Mouse (Mus musculus) thymus, adult 2 months (tissue): ENCODE results near the gene Adgrf5.

ENCODE experiments used
- CTCF ChIP-seq: fragments of 200-500 bp; IDR thresholded peaks from 2 replicates; pipeline ENCODE4 v1.5.1; 2012; ENCODE audit warnings: mild to moderate bottlenecking, control low read depth, low read length, moderate library complexity, borderline replicate concordance; ENCODE audit not compliant: control insufficient read depth, poor library complexity, insufficient read depth; ENCODE audit errors: extremely low read depth
- POLR2A ChIP-seq: fragments of 200-500 bp; IDR thresholded peaks from 2 replicates; pipeline ENCODE4 v1.6.1; 2012; ENCODE audit warnings: mild to moderate bottlenecking, low read length, control low read depth, moderate library complexity; ENCODE audit not compliant: control insufficient read depth, poor library complexity, insufficient read depth; ENCODE audit errors: extremely low read depth

DNA sequence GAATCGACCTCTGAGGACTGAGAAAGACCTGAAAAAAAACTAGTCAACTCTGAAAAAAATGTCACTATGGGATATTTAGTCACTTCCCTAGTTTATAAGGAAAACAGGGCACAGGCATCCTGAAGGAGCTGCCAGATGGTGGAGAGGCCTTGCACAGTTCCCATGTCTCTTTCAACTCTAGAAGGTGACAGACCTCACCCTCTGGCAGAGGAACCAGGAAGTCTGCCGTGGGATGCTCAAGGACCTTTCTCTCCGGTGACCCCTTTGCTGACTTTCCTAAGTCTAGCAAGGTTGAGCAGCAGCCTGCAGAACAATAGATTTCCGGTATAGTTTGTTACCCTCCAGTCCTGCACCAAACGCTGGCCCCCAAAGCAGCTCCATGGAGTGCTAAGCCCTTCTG, 71.4 kb downstream of the Adgrf5 start:
- TF ChIP-seq CTCF (no peak), POLR2A (no peak)
